In the genomic region with DNA sequence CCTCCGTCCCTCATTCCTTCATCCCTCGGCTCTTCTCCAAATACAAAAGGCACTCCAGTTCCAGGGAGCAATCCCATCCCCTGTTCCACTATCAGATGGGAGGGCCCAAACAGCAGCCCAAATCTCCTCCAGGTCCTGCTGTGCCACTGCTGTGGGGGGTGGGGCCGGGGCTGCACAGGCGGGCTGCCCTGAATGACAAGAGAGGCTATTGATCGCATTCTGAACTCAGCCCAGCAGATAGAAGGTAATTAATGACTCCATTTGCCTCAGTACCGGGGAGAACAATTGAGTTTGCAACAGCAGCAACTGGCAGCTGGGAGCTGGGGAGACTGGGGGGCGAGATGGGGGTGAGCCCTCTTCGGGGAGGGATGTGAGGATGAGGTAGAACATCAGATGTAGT, we compare ENCODE assay signal across 21 mouse cellular contexts. TPM values are rescaled to one million over a fixed set of nuclear protein-coding genes. Genes with fewer than 3 reads are reported as not detected.
A peak's percentile ranks its signal among the peaks of the same experiment; 100 is the strongest.
DNase-seq lines count a peak whose midpoint lies in the region; ATAC-seq and TF ChIP-seq lines count a peak whose summit lies in the region.
"Had no signal": no experiment of that assay in that cellular context is flagged by ENCODE, and none has a peak within 500 bp of the region (broad histone marks: within the 10 kb centered on the region; RNA-seq: fewer than 3 reads in every experiment).

No protein-coding gene starts in this region.

- no peak overlapping the region for H3K9ac ChIP-seq in forebrain, embryonic 11.5 days (ENCODE audit: low read length)
- no peak overlapping the region for H3K9ac ChIP-seq in forebrain, postnatal 0 days
- no peak overlapping the region for H3K9ac ChIP-seq in ES-Bruce4 (ENCODE audit: low read depth, poor library complexity, severe bottlenecking)
- H3K9ac ChIP-seq: embryonic facial prominence, embryonic 13.5 days; heart, embryonic 15.5 days; kidney, embryonic 15.5 days; liver, embryonic 13.5 days; stomach, embryonic 15.5 days had no signal

- 0 out of 2 replicates have a peak, but pooled peaks have one; percentile 62 for TF ChIP-seq EP300 in ES-Bruce4 (IDR thresholded peaks at IDR 0.05; ENCODE audit: insufficient read depth, low read depth, low read length)

- 2% methylated on average over 8 of the region's 8 CpGs for WGBS in forebrain, embryonic 11.5 days
- 4% methylated on average over 8 of the region's 8 CpGs for WGBS in forebrain, postnatal 0 days
- 53% methylated on average over 8 of the region's 8 CpGs for WGBS in kidney, adult 2 months

- DNase-seq in forebrain, embryonic 11.5 days (ENCODE audit: low spot score), result no peak
- DNase-seq in forebrain, postnatal 0 days, result no peak
- peak; percentile 50 for DNase-seq in embryo, embryonic 11 days
- DNase-seq in neural tube, embryonic 10.5 days (ENCODE audit: extremely low spot score, low spot score), result peak; percentile 41
- no peak for DNase-seq in kidney, adult 8-10 months
- DNase-seq in cerebellum, postnatal 36 days, result no peak
- no peak for DNase-seq in kidney, adult 2 months
- DNase-seq: adrenal gland, adult 2 months; cerebellum, postnatal 10 days; gastrocnemius, adult 2 months; heart, adult 11 months; liver, embryonic 13.5 days had no signal

- H3K27me3 ChIP-seq in forebrain, embryonic 11.5 days (ENCODE audit: control insufficient read depth, insufficient read depth, low read length), result no peaks in the 10 kb centered on the region; the same call in 1 of the 2 replicates
- H3K27me3 ChIP-seq in forebrain, postnatal 0 days (ENCODE audit: insufficient read depth, low read length), result no peaks in the 10 kb centered on the region
- H3K27me3 ChIP-seq in ES-Bruce4 (ENCODE audit: control insufficient read depth, insufficient read depth, low read length, poor library complexity, severe bottlenecking), result no peaks in the 10 kb centered on the region
- H3K27me3 ChIP-seq in kidney, adult 2 months (replicated peaks; ENCODE audit: control insufficient read depth, insufficient read depth, low read length), result no peaks in the 10 kb centered on the region

- no peak overlapping the region for H3K4me3 ChIP-seq in forebrain, embryonic 11.5 days (ENCODE audit: low read depth, low read length)
- H3K4me3 ChIP-seq in forebrain, postnatal 0 days (ENCODE audit: low read depth, low read length), result no peak overlapping the region
- H3K4me3 ChIP-seq in ES-Bruce4 (ENCODE audit: low read depth, low read length), result no peak overlapping the region
- H3K4me3 ChIP-seq in kidney, adult 2 months (ENCODE audit: insufficient read depth, low read depth, low read length), result no peak overlapping the region
- H3K4me3 ChIP-seq: embryonic facial prominence, embryonic 13.5 days; gastrocnemius, adult 2 months; heart, embryonic 15.5 days; kidney, embryonic 15.5 days; liver, embryonic 13.5 days; stomach, embryonic 15.5 days had no signal

- ATAC-seq in forebrain, embryonic 11.5 days (replicated peaks; ENCODE audit: low FRiP score), result no peak
- no peak for ATAC-seq in forebrain, postnatal 0 days

- no peak for TF ChIP-seq CTCF in forebrain, postnatal 0 days (IDR thresholded peaks at IDR 0.05; ENCODE audit: low read depth)
- TF ChIP-seq CTCF in ES-Bruce4 (IDR thresholded peaks at IDR 0.05; ENCODE audit: low read depth, low read length), result no peak
- TF ChIP-seq CTCF in kidney, adult 2 months (conservative IDR thresholded peaks at IDR 0.05; ENCODE audit: insufficient read depth, insufficient read length, low read depth, low read length), result no peak

- H3K4me1 ChIP-seq in forebrain, embryonic 11.5 days (replicated peaks; ENCODE audit: control insufficient read depth, insufficient read depth, low read length), result peaks cover 3% of the 10 kb centered on the region
- H3K4me1 ChIP-seq in forebrain, postnatal 0 days (ENCODE audit: insufficient read depth), result no peaks in the 10 kb centered on the region
- H3K4me1 ChIP-seq in ES-Bruce4 (ENCODE audit: control insufficient read depth, insufficient read depth, low read length), result peaks cover 5% of the 10 kb centered on the region
- H3K4me1 ChIP-seq in kidney, adult 2 months (ENCODE audit: control insufficient read depth, insufficient read depth, low read length), result no peaks in the 10 kb centered on the region
- H3K4me1 ChIP-seq: heart, embryonic 15.5 days; liver, embryonic 13.5 days; stomach, embryonic 15.5 days had no signal

- no peak for TF ChIP-seq POLR2A in ES-Bruce4 (IDR thresholded peaks at IDR 0.05; ENCODE audit: insufficient read depth, low read length)
- no peak for TF ChIP-seq POLR2A in kidney, adult 2 months (IDR thresholded peaks at IDR 0.05; ENCODE audit: low read depth, low read length)

- H3K9me3 ChIP-seq in forebrain, embryonic 11.5 days (ENCODE audit: control insufficient read depth, low read length), result no peaks in the 10 kb centered on the region
- no peaks in the 10 kb centered on the region for H3K9me3 ChIP-seq in forebrain, postnatal 0 days (ENCODE audit: low read length)
- no peaks in the 10 kb centered on the region for H3K9me3 ChIP-seq in ES-Bruce4 (replicated peaks; ENCODE audit: control insufficient read depth, insufficient read depth, low read length, poor library complexity, severe bottlenecking)
- H3K9me3 ChIP-seq: embryonic facial prominence, embryonic 13.5 days; heart, embryonic 15.5 days; kidney, embryonic 15.5 days; liver, embryonic 13.5 days; stomach, embryonic 15.5 days had no signal

- no peak overlapping the region for H3K27ac ChIP-seq in forebrain, embryonic 11.5 days (ENCODE audit: low read depth, low read length)
- H3K27ac ChIP-seq in forebrain, postnatal 0 days (ENCODE audit: low read depth, low read length), result no peak overlapping the region
- no peak overlapping the region for H3K27ac ChIP-seq in ES-Bruce4 (ENCODE audit: insufficient read depth, low read length)
- no peak overlapping the region for H3K27ac ChIP-seq in kidney, adult 2 months (ENCODE audit: insufficient read depth, low read depth, low read length)
- H3K27ac ChIP-seq: embryonic facial prominence, embryonic 13.5 days; gastrocnemius, adult 2 months; heart, embryonic 15.5 days; kidney, embryonic 15.5 days; liver, embryonic 13.5 days; stomach, embryonic 15.5 days had no signal

- H3K4me2 ChIP-seq in forebrain, embryonic 11.5 days (ENCODE audit: low read depth, low read length, severe bottlenecking), result peak overlapping the region; percentile 1; the same call in 1 of the 2 replicates
- H3K4me2 ChIP-seq in forebrain, postnatal 0 days (ENCODE audit: low read depth), result no peak overlapping the region
- H3K4me2 ChIP-seq: embryonic facial prominence, embryonic 13.5 days; heart, embryonic 15.5 days; kidney, embryonic 15.5 days; liver, embryonic 13.5 days; stomach, embryonic 15.5 days had no signal

- no peaks in the 10 kb centered on the region for H3K36me3 ChIP-seq in forebrain, embryonic 11.5 days (ENCODE audit: control insufficient read depth, insufficient read depth, low read length)
- no peaks in the 10 kb centered on the region for H3K36me3 ChIP-seq in forebrain, postnatal 0 days (ENCODE audit: insufficient read depth)
- no peaks in the 10 kb centered on the region for H3K36me3 ChIP-seq in ES-Bruce4 (ENCODE audit: control insufficient read depth, insufficient read depth, low read length, poor library complexity, severe bottlenecking)
- no peaks in the 10 kb centered on the region; the same call in 1 of the 2 replicates for H3K36me3 ChIP-seq in kidney, adult 2 months (ENCODE audit: control insufficient read depth, insufficient read depth, low read length)
- H3K36me3 ChIP-seq: embryonic facial prominence, embryonic 13.5 days; heart, embryonic 15.5 days; liver, embryonic 13.5 days; stomach, embryonic 15.5 days had no signal

RNA-seq across cellular contexts. Expression of a gene that starts 52.9 kb away (rescaled TPM):
- 0.20 and 0.39 TPM in 2 replicates for polyA plus RNA-seq in forebrain, embryonic 11.5 days (2014; fragmentation: Nextera tagmentation; extraction: Ambion mirVana)
- total RNA-seq in forebrain, postnatal 0 days (2014; rRNA removed), result 0.05 TPM in 1 of 2 replicates, not detected in the other
- 0.06 TPM in 2 replicates for polyA plus RNA-seq in forebrain, postnatal 0 days (2015; fragmentation: Nextera tagmentation; extraction: Ambion mirVana)
- polyA plus RNA-seq in ES-Bruce4 (2011; ENCODE audit: insufficient read depth, insufficient read length, low read depth, missing spikeins), result not detected in 2 replicates
- 25.8 and 29.7 TPM in 2 replicates for polyA plus RNA-seq in kidney, adult 2 months (2012; rRNA removed)
- total RNA-seq: adrenal gland, adult 2 months; CH12.LX; gastrocnemius, adult 2 months; megakaryocyte, adult 5-6 weeks had no signal
- polyA plus RNA-seq: adrenal gland, adult 2 months; heart, embryonic 15.5 days; liver, embryonic 13.5 days; lung, embryonic 16.5 days; small intestine, adult 2 months; stomach, embryonic 15.5 days had no signal

Comparison
In these comparisons a context has a peak if more than half of its experiments do, and no peak if none do; other contexts are left out.
1. DNase-seq: peak in embryo, embryonic 11 days (single experiment) and neural tube, embryonic 10.5 days (single experiment); none in forebrain, embryonic 11.5 days (single experiment), forebrain, postnatal 0 days (single experiment), kidney, adult 8-10 months (0 of 2), cerebellum, postnatal 36 days (0 of 2) and kidney, adult 2 months (single experiment).
2. RNA of a gene that starts 52.9 kb away (polyA plus RNA-seq): 25.8 to 29.7 TPM in kidney, adult 2 months; 0.20 to 0.39 TPM in forebrain, embryonic 11.5 days, not detected in ES-Bruce4 and 0.06 TPM in forebrain, postnatal 0 days; every median in the first group is over 10 times any median in the second.